Comparison of ENCODE assay signal across 8 mouse cellular contexts in the genomic region with DNA sequence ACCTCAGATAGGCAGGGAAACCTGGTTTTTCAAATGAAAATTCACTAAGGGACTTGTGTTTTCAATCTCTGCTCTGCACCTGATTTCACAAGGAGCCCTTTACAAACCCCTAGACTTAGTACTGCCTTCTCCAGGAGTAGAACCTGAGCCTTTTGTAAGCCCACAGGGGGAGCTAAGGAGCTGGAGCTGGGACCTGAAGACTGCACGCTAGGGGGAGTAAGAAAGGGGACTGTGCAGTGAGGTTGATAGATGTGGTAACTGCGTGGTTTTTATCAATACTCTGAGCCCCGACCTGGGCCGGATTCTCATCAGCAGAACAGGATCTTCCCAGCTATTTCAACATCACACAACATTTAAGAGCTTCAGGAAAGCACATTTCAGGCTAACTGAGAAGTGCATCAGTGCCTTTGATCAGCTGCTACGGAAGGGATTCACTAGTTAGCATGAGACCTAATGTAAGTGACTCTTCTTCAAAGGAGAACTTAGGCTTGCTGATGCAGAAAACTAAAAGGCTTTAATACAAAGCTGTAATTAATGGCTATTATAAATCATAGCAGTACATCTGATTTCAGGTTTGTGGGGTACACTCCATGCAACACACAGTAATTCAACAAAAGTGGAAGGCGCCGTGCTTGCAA.
A peak's percentile ranks its signal among the peaks of the same experiment; 100 is the strongest.
DNase-seq lines count a peak whose midpoint lies in the region; ATAC-seq lines count a peak whose summit lies in the region.
"Had no signal": no experiment of that assay in that cellular context is flagged by ENCODE, and none has a peak within 500 bp of the region (broad histone marks: within the 10 kb centered on the region; RNA-seq: fewer than 3 reads in every experiment).

No protein-coding gene starts in this region.

- peak; percentile 23 for DNase-seq in retina, embryonic 14.5 days (ENCODE audit: low spot score)
- DNase-seq in retina, postnatal 1 day: no peak
- DNase-seq in c-Kit-positive CD71-negative TER-119-negative erythroid progenitor cells, embryonic 14.5 days (ENCODE audit: low read depth): peak; percentile 35
- no peak for DNase-seq in adipocyte (ENCODE audit: low spot score)
- DNase-seq in forebrain, embryonic 11.5 days (ENCODE audit: low spot score): no peak
- DNase-seq in heart, adult 18-20 months: no peak

- no peaks in the 10 kb centered on the region for H3K36me3 ChIP-seq in liver, embryonic 16.5 days (ENCODE audit: control insufficient read depth, insufficient read depth)
- H3K36me3 ChIP-seq in forebrain, embryonic 11.5 days (ENCODE audit: control insufficient read depth, insufficient read depth, low read length): no peaks in the 10 kb centered on the region
- H3K36me3 ChIP-seq: heart, embryonic 12.5 days had no signal

- H3K9ac ChIP-seq in liver, embryonic 16.5 days (ENCODE audit: low read depth, low read length): no peak overlapping the region
- H3K9ac ChIP-seq in forebrain, embryonic 11.5 days (ENCODE audit: low read length): no peak overlapping the region
- H3K9ac ChIP-seq: heart, embryonic 12.5 days had no signal

- H3K4me1 ChIP-seq in liver, embryonic 16.5 days (ENCODE audit: control insufficient read depth, low read depth, low read length): no peaks in the 10 kb centered on the region; the same call in 1 of the 2 replicates
- no peaks in the 10 kb centered on the region for H3K4me1 ChIP-seq in forebrain, embryonic 11.5 days (replicated peaks; ENCODE audit: control insufficient read depth, insufficient read depth, low read length)
- H3K4me1 ChIP-seq: heart, embryonic 12.5 days had no signal

- peak; percentile 66 for ATAC-seq in liver, embryonic 16.5 days (ENCODE audit: low read depth)
- ATAC-seq in forebrain, embryonic 11.5 days (replicated peaks; ENCODE audit: low FRiP score): no peak

- H3K4me2 ChIP-seq in liver, embryonic 16.5 days (ENCODE audit: low read depth, low read length): no peak overlapping the region
- H3K4me2 ChIP-seq in forebrain, embryonic 11.5 days (ENCODE audit: low read depth, low read length, severe bottlenecking): no peak overlapping the region
- H3K4me2 ChIP-seq: heart, embryonic 12.5 days had no signal

- no peaks in the 10 kb centered on the region for H3K9me3 ChIP-seq in liver, embryonic 16.5 days (replicated peaks; ENCODE audit: control insufficient read depth, low read length)
- no peaks in the 10 kb centered on the region for H3K9me3 ChIP-seq in forebrain, embryonic 11.5 days (ENCODE audit: control insufficient read depth, low read length)
- H3K9me3 ChIP-seq: heart, embryonic 12.5 days had no signal

- H3K4me3 ChIP-seq in liver, embryonic 16.5 days (ENCODE audit: low read depth, low read length): no peak overlapping the region
- H3K4me3 ChIP-seq in forebrain, embryonic 11.5 days (ENCODE audit: low read depth, low read length): no peak overlapping the region
- H3K4me3 ChIP-seq: heart, embryonic 12.5 days had no signal

- H3K27ac ChIP-seq in liver, embryonic 16.5 days (ENCODE audit: low read length): no peak overlapping the region
- no peak overlapping the region for H3K27ac ChIP-seq in forebrain, embryonic 11.5 days (ENCODE audit: low read depth, low read length)

- no peaks in the 10 kb centered on the region for H3K27me3 ChIP-seq in liver, embryonic 16.5 days (ENCODE audit: control insufficient read depth, insufficient read depth, low read depth, low read length)
- H3K27me3 ChIP-seq in forebrain, embryonic 11.5 days (ENCODE audit: control insufficient read depth, insufficient read depth, low read length): no peaks in the 10 kb centered on the region
- H3K27me3 ChIP-seq: heart, embryonic 12.5 days had no signal

- WGBS in liver, embryonic 16.5 days (ENCODE audit: insufficient replicate concordance): 40% methylated on average over 7 of the region's 7 CpGs
- 57% methylated on average over 7 of the region's 7 CpGs for WGBS in forebrain, embryonic 11.5 days

Comparison
In these comparisons a context has a peak if more than half of its experiments do, and no peak if none do; other contexts are left out.
1. DNase-seq: peak in retina, embryonic 14.5 days (single experiment) and c-Kit-positive CD71-negative TER-119-negative erythroid progenitor cells, embryonic 14.5 days (single experiment); none in retina, postnatal 1 day (single experiment), adipocyte (single experiment), forebrain, embryonic 11.5 days (single experiment) and heart, adult 18-20 months (0 of 2).